26 mouse cellular contexts compared by ENCODE assay signal in the genomic region with DNA sequence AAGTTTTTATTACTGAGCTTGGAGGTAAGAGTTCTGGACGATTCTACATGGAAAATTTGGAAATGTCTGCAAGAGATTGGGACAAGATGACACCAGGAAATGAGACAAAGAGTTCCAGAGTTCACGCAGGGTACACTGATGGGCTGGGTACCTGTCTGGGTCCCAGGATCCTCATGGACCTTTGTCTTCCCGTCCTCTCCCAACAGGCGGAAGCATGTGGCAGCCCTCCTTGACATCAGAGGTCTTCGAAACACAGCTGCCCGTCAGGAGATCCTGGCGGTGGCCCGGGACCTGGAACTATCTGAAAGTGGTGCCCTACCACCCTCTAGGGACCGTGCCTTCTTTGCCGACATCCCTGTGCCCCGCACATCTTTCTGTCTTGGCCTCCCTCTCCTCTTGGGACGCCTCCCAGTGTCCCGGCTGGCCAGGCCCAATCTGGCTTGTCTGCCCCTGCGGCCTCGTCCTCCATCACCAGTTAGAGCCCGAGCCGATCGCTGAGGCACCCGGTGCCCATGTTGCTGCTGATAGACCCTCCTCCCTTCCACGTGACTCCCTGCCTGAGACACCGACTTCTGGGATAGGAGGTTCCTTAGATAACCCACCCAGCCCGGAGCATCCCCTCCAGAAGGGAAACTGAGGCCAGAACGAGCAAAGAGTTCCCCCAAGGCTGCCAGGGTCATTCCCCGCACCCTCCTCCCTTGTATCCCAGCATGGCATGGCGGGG. TPM values are rescaled to one million over a fixed set of nuclear protein-coding genes. Genes with fewer than 3 reads are reported as not detected.
DNase-seq lines count a peak whose midpoint lies in the region; ATAC-seq and TF ChIP-seq lines count a peak whose summit lies in the region.
"Had no signal": no experiment of that assay in that cellular context is flagged by ENCODE, and none has a peak within 500 bp of the region (broad histone marks: within the 10 kb centered on the region; RNA-seq: fewer than 3 reads in every experiment).

No protein-coding gene starts in this region.

- intact Hi-C loops in gastrocnemius, postnatal 14 days (cut with DNase I; ENCODE audit: low total_unique reads), result no loop called here

- ATAC-seq in liver, postnatal 0 days, result no peak
- ATAC-seq: intestine, embryonic 16.5 days; midbrain, embryonic 13.5 days had no signal

- no peaks in the 10 kb centered on the region for H3K36me3 ChIP-seq in liver, adult 2 months (ENCODE audit: control insufficient read depth, insufficient read depth, low read length)
- H3K36me3 ChIP-seq in liver, postnatal 0 days (replicated peaks; ENCODE audit: insufficient read depth, low read length), result no peaks in the 10 kb centered on the region
- no peaks in the 10 kb centered on the region for H3K36me3 ChIP-seq in small intestine, adult 2 months (ENCODE audit: control insufficient read depth, insufficient read depth, low read length)
- H3K36me3 ChIP-seq: embryonic facial prominence, embryonic 15.5 days; G1E; midbrain, embryonic 13.5 days; neural tube, embryonic 15.5 days had no signal

- H3K79me2 ChIP-seq in liver, adult 2 months (ENCODE audit: control insufficient read depth, insufficient read depth, low read length), result no peaks in the 10 kb centered on the region

- H3K27ac ChIP-seq in liver, adult 2 months (replicated peaks; ENCODE audit: insufficient read depth, low read depth, low read length), result peak overlapping the region; percentile 50
- no peak overlapping the region for H3K27ac ChIP-seq in liver, postnatal 0 days (ENCODE audit: low read depth)
- H3K27ac ChIP-seq in small intestine, adult 2 months (ENCODE audit: insufficient read depth, low read depth, low read length), result peak overlapping the region; percentile 21
- H3K27ac ChIP-seq: embryonic facial prominence, embryonic 15.5 days; hindbrain, embryonic 14.5 days; midbrain, embryonic 13.5 days; neural tube, embryonic 15.5 days had no signal

- no peak for TF ChIP-seq EP300 in liver, postnatal 0 days (IDR thresholded peaks at IDR 0.05; ENCODE audit: low read depth)

- TF ChIP-seq CTCF in liver, adult 2 months (IDR thresholded peaks at IDR 0.05; ENCODE audit: low read depth, low read length), result no peak
- TF ChIP-seq CTCF in liver, postnatal 0 days (IDR thresholded peaks at IDR 0.05; ENCODE audit: low read depth), result no peak
- TF ChIP-seq CTCF in small intestine, adult 2 months (IDR thresholded peaks at IDR 0.05; ENCODE audit: extremely low read depth, insufficient read length, insufficient replicate concordance, low read depth, low read length), result no peak

- no peak overlapping the region for H3K4me2 ChIP-seq in liver, postnatal 0 days (ENCODE audit: low read depth, low read length)
- H3K4me2 ChIP-seq: embryonic facial prominence, embryonic 15.5 days; heart, embryonic 12.5 days; hindbrain, embryonic 14.5 days; lung, embryonic 14.5 days; midbrain, embryonic 13.5 days; neural tube, embryonic 15.5 days had no signal

- no peak overlapping the region for H3K9ac ChIP-seq in liver, adult 2 months (ENCODE audit: low read depth, low read length)
- H3K9ac ChIP-seq in liver, postnatal 0 days (replicated peaks), result no peak overlapping the region
- H3K9ac ChIP-seq: embryonic facial prominence, embryonic 15.5 days; heart, embryonic 12.5 days; hindbrain, embryonic 14.5 days; lung, embryonic 14.5 days; midbrain, embryonic 13.5 days; neural tube, embryonic 15.5 days had no signal

- no peak overlapping the region for H3K4me3 ChIP-seq in liver, adult 2 months (ENCODE audit: insufficient read depth, low read depth, low read length)
- no peak overlapping the region for H3K4me3 ChIP-seq in liver, postnatal 0 days (ENCODE audit: low read depth, low read length)
- no peak overlapping the region for H3K4me3 ChIP-seq in small intestine, adult 2 months (ENCODE audit: low read depth, low read length)
- H3K4me3 ChIP-seq: embryonic facial prominence, embryonic 15.5 days; heart, embryonic 12.5 days; midbrain, embryonic 13.5 days; myocyte; neural tube, embryonic 15.5 days had no signal

- H3K27me3 ChIP-seq in liver, adult 2 months (ENCODE audit: control insufficient read depth, insufficient read depth, low read length), result no peaks in the 10 kb centered on the region
- peaks cover 10% of the 10 kb centered on the region; the same call in 1 of the 2 replicates for H3K27me3 ChIP-seq in liver, postnatal 0 days (ENCODE audit: insufficient read depth, low read length)
- H3K27me3 ChIP-seq in small intestine, adult 2 months (ENCODE audit: control insufficient read depth, insufficient read depth, low read length), result peaks cover 7% of the 10 kb centered on the region

- no peaks in the 10 kb centered on the region for H3K9me3 ChIP-seq in liver, postnatal 0 days (ENCODE audit: low read length)
- H3K9me3 ChIP-seq: embryonic facial prominence, embryonic 15.5 days; G1E; heart, embryonic 12.5 days; midbrain, embryonic 13.5 days; neural tube, embryonic 15.5 days had no signal

- 71% methylated on average over 25 of the region's 25 CpGs for WGBS in liver, adult 2 months
- WGBS in liver, postnatal 0 days (ENCODE audit: insufficient replicate concordance), result 76% methylated on average over 25 of the region's 25 CpGs
- WGBS in small intestine, adult 2 months, result 68% methylated on average over 25 of the region's 25 CpGs

- H3K4me1 ChIP-seq in liver, adult 2 months (ENCODE audit: control insufficient read depth, insufficient read depth, low read length), result peaks cover 8% of the 10 kb centered on the region
- peaks cover 15% of the 10 kb centered on the region for H3K4me1 ChIP-seq in liver, postnatal 0 days (ENCODE audit: insufficient read depth)
- peaks cover 10% of the 10 kb centered on the region for H3K4me1 ChIP-seq in small intestine, adult 2 months (ENCODE audit: control insufficient read depth, insufficient read depth, insufficient read length, low read length)

- no peak for TF ChIP-seq POLR2A in liver, adult 2 months (IDR thresholded peaks at IDR 0.05; ENCODE audit: extremely low read depth, insufficient read depth, low read length)
- no peak for TF ChIP-seq POLR2A in small intestine, adult 2 months (IDR thresholded peaks at IDR 0.05; ENCODE audit: low read depth, low read length)

- DNase-seq in gastrocnemius, postnatal 14 days, result peak; percentile 3
- DNase-seq in gastrocnemius, postnatal 4 days (ENCODE audit: low spot score in 2 of 2), result no peak
- DNase-seq in liver, adult 2 months (ENCODE audit: extremely low read depth, low read depth, low spot score), result no peak
- no peak for DNase-seq in liver, postnatal 0 days
- DNase-seq in adrenal gland, postnatal 14 days, result peak; percentile 49
- no peak for DNase-seq in thymus, adult 18-20 months
- DNase-seq: B cell, adult 2 months; cerebellum, adult 9-11 months; embryo, embryonic 11 days; gastrocnemius, postnatal 25 days; layer of hippocampus, adult 9-11 months; liver; retina, postnatal 1 day; right cerebral cortex, postnatal 4 days; thymus, adult 2 months had no signal

RNA-seq across cellular contexts. Expression of a gene that starts 13.3 kb away (rescaled TPM):
- 1 to 10 TPM; 1.7 to 2.1 TPM for total RNA-seq in gastrocnemius, postnatal 14 days (2021)
- total RNA-seq in gastrocnemius, postnatal 4 days (2021), result 1 to 10 TPM; 1.9 to 2.3 TPM
- total RNA-seq in liver, adult 2 months (2014; rRNA removed), result 2.8 and 3.9 TPM in 2 replicates
- 6.2 and 7.3 TPM in 2 replicates for polyA plus RNA-seq in liver, adult 2 months (2012; rRNA removed)
- polyA plus RNA-seq in liver, postnatal 0 days (2015; fragmentation: Nextera tagmentation; extraction: Ambion mirVana), result 0.94 and 1.1 TPM in 2 replicates
- total RNA-seq in adrenal gland, postnatal 14 days (2021), result 6.7 and 8.6 TPM in 2 replicates
- 11.9 and 24.9 TPM in 2 replicates for polyA plus RNA-seq in small intestine, adult 2 months (2012; rRNA removed)

RNA-seq across cellular contexts. Expression of a gene that starts 13.3 kb away (rescaled TPM):
- total RNA-seq in gastrocnemius, postnatal 14 days (2021), result 10 to 100 TPM; 19.9 to 20.0 TPM
- total RNA-seq in gastrocnemius, postnatal 4 days (2021), result 10 to 100 TPM; 27.3 to 30.6 TPM
- 19.9 and 25.5 TPM in 2 replicates for total RNA-seq in liver, adult 2 months (2014; rRNA removed)
- polyA plus RNA-seq in liver, adult 2 months (2012; rRNA removed), result 58.0 and 58.2 TPM in 2 replicates
- 51.6 and 52.5 TPM in 2 replicates for polyA plus RNA-seq in liver, postnatal 0 days (2015; fragmentation: Nextera tagmentation; extraction: Ambion mirVana)
- 69.4 and 71.2 TPM in 2 replicates for total RNA-seq in adrenal gland, postnatal 14 days (2021)
- 56.3 and 120 TPM in 2 replicates for polyA plus RNA-seq in small intestine, adult 2 months (2012; rRNA removed)

RNA-seq across cellular contexts. Expression of a gene that starts 22.7 kb away (rescaled TPM):
- not detected for total RNA-seq in gastrocnemius, postnatal 14 days (2021)
- total RNA-seq in gastrocnemius, postnatal 4 days (2021), result under 1 TPM; 0.10 to 0.12 TPM
- not detected in 2 replicates for total RNA-seq in liver, adult 2 months (2014; rRNA removed)
- not detected in 2 replicates for polyA plus RNA-seq in liver, adult 2 months (2012; rRNA removed)
- not detected in 2 replicates for polyA plus RNA-seq in liver, postnatal 0 days (2015; fragmentation: Nextera tagmentation; extraction: Ambion mirVana)
- total RNA-seq in adrenal gland, postnatal 14 days (2021), result 0.15 and 0.83 TPM in 2 replicates
- 0.23 and 0.43 TPM in 2 replicates for polyA plus RNA-seq in small intestine, adult 2 months (2012; rRNA removed)
- total RNA-seq: gastrocnemius, postnatal 25 days; heart, postnatal 25 days had no signal

RNA-seq across cellular contexts. Expression of a gene that starts 31.8 kb away (rescaled TPM):
- under 1 TPM; 0.47 to 0.74 TPM for total RNA-seq in gastrocnemius, postnatal 14 days (2021)
- total RNA-seq in gastrocnemius, postnatal 4 days (2021), result under 1 TPM; 0.65 to 0.83 TPM
- total RNA-seq in liver, adult 2 months (2014; rRNA removed), result 2.1 and 2.2 TPM in 2 replicates
- 5.1 and 5.8 TPM in 2 replicates for polyA plus RNA-seq in liver, adult 2 months (2012; rRNA removed)
- 1.1 and 1.7 TPM in 2 replicates for polyA plus RNA-seq in liver, postnatal 0 days (2015; fragmentation: Nextera tagmentation; extraction: Ambion mirVana)
- total RNA-seq in adrenal gland, postnatal 14 days (2021), result 21.8 and 22.0 TPM in 2 replicates
- polyA plus RNA-seq in small intestine, adult 2 months (2012; rRNA removed), result 6.5 and 12.0 TPM in 2 replicates
- total RNA-seq: G1E had no signal
- polyA plus RNA-seq: myocyte had no signal

RNA-seq across cellular contexts. Expression of a gene that starts 36.3 kb away (rescaled TPM):
- total RNA-seq in gastrocnemius, postnatal 14 days (2021), result 10 to 100 TPM; 12.6 to 14.1 TPM
- 10 to 100 TPM; 18.9 to 20.5 TPM for total RNA-seq in gastrocnemius, postnatal 4 days (2021)
- total RNA-seq in liver, adult 2 months (2014; rRNA removed), result 1.8 and 2.8 TPM in 2 replicates
- 4.9 and 6.4 TPM in 2 replicates for polyA plus RNA-seq in liver, adult 2 months (2012; rRNA removed)
- 1.8 and 2.0 TPM in 2 replicates for polyA plus RNA-seq in liver, postnatal 0 days (2015; fragmentation: Nextera tagmentation; extraction: Ambion mirVana)
- total RNA-seq in adrenal gland, postnatal 14 days (2021), result 45.1 and 45.2 TPM in 2 replicates
- polyA plus RNA-seq in small intestine, adult 2 months (2012; rRNA removed), result 11.6 and 27.4 TPM in 2 replicates

Comparison
In these comparisons a context has a peak if more than half of its experiments do, and no peak if none do; other contexts are left out.
1. DNase-seq: peak in gastrocnemius, postnatal 14 days (single experiment) and adrenal gland, postnatal 14 days (single experiment); none in gastrocnemius, postnatal 4 days (0 of 2), liver, adult 2 months (single experiment), liver, postnatal 0 days (single experiment) and thymus, adult 18-20 months (0 of 2).